Mouse (Mus musculus): Measurements from ENCODE around the gene Nkx2-5.
A peak's percentile ranks its signal among the peaks of the same experiment; 100 is the strongest.

The Nkx2-5 gene

GRCm38 (mm10) chr17:26844909-26845148, at the start of gene Nkx2-5:
TSS of gene Nkx2-5 (minus strand) at chr17:26845009.
- no peak for DNase-seq

GRCm38 (mm10) chr17:26894342-26894741, 49.5 kb upstream of the Nkx2-5 start:
- peak; percentile 77 for DNase-seq

GRCm38 (mm10) chr17:26893492-26893891, 48.7 kb upstream of the Nkx2-5 start:
- no peak for DNase-seq

DNA sequence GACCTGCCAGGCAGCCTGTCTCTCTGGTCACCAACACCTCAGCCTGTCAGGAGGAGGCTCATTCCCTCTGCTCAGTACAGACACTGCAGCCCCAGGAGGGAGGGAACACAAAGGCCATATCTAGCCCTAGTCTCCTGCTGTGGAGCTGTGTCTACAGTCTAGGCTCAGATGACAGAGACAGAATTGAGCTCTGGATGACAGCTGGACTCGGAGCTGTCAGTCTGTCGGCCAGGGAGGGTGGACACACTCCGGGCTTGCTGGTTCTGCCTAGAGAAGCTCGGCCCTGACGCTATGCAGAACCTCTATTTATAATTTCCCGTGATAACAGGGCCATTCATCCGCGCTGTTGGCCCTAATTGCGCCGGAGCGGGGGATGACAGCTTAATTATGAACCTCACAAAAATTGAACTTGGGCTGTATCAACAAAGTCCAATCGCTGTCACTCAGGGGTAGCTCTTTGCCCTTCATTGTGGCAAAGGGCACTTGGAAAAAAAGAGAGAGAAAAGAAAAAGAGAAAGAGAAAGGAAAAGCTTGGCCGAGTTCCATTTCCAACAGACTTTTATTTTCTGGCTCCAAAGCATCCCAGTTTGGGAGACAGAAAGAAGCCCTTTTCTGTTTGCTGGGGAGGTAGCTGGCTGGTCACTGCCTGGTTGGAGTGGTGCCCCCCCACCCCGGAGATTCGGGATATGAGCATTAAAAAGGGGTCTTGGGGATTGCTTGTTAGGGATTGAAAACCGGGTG, 48.0 kb upstream of the Nkx2-5 start:
- DNase-seq = peak; percentile 56

DNA sequence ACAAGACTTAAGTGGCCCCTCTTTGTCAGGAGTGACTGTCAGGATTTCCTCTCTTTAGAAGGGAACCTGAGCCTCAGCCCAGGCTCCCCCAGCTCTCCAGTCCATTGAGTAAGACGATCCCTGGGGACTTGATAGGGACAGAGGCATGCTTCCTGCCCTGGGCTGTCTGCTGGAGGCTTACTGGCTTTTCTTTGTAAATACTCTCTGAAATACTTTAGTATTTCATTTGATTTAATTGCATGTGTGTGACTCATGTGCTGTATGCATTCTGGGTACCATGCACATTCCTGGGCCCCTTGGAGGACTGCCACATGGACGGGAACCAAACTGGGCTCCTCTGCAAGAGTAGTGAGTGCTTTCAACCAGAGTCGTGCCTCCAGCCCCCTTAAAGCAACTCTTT, 43.1 kb upstream of the Nkx2-5 start:
- no peak for DNase-seq

- peak; percentile 83 for DNase-seq
Measured at GRCm38 (mm10) chr17:26886047-26886749, 41.4 kb upstream of the Nkx2-5 start.

DNA sequence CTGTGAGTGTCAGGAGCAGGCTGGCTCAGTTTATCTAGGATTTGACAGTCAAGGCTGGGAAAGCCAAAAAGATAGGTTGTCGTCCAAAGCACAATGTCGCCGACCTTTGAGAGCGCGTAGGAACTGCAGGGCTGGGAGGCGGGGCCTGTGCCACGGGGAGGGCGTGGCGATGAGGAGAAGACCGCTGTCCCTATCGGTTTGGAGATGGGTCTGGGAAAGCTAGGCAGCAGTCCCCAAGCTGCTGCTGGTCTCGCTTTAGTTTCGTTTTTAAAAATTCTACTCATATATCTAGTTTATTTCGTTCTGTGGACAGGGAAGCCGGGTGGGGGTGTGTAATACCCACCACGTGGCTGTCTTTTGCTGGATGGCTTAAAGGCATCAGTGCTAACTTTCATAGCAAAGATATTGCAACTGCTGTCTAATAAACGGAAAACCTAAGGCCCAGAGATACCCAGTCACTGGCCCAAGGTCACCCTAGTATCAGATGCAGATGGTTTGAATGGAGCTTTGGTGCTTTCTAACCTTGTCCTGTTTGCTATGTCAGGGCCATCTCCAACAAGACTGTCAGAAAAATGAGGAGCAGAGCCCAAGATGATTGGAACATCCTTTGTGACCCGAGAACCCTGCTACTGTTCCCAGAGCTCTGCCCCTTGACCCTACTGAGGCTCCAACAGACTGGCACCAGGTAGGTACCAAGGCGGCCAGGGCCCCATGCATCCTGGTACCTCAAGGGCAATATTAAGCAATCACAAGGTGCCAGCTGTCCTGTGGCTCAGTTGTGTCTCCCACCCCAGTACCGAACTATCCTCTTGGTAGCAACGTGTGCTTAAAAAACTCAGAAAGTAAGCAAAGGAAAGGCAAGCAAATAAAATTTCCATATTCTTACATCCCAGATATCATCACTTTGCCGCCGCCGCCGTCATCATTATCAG, 40.5 kb upstream of the Nkx2-5 start:
- peak; percentile 63 for DNase-seq

- no peak for DNase-seq
Measured at GRCm38 (mm10) chr17:26883585-26883984, 38.8 kb upstream of the Nkx2-5 start.

DNA sequence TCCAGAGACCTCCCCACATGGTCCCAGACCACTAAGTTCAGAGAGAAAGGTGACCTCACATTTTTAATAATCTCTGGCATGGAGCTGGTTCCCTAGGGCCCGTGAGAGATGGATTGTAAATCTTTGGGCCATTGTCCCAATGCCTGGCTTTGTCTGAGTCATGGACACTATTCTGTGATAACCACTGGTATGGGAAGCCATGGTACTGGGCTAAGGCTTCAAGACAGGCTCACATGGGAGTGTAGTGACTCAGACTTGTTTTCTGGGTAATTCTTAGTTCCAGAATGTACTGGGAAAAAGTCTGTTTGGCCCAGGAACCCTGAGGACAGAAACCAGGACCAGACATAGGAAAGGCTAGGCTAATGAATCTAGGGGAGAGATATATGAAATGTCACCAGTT, 37.9 kb upstream of the Nkx2-5 start:
- DNase-seq = no peak

GRCm38 (mm10) chr17:26879235-26879634, 34.4 kb upstream of the Nkx2-5 start:
- DNase-seq = no peak

GRCm38 (mm10) chr17:26877927-26878326, 33.1 kb upstream of the Nkx2-5 start:
- DNase-seq = no peak

- DNase-seq = no peak
Measured at GRCm38 (mm10) chr17:26874542-26874941, 29.7 kb upstream of the Nkx2-5 start.

DNA sequence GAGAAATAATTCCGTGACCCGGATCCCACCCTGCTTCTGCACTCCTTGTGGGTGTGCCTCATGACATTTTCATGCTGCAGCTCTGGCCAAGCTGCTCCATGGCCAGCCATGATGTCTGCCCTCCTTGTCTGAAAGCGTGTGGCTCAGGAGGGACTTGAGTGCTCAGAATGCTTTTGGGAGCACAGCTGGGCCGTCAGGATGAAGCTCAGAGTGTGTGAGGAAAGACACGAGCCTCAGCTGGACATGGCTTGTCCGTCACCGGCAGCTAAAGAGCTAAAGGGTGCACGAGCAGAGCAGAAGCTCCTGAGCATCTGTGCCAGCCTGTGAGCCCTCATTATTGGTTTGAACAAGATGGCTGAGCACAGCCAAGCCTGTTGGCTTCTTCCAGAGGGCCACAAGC, 28.7 kb upstream of the Nkx2-5 start:
- DNase-seq = no peak

DNA sequence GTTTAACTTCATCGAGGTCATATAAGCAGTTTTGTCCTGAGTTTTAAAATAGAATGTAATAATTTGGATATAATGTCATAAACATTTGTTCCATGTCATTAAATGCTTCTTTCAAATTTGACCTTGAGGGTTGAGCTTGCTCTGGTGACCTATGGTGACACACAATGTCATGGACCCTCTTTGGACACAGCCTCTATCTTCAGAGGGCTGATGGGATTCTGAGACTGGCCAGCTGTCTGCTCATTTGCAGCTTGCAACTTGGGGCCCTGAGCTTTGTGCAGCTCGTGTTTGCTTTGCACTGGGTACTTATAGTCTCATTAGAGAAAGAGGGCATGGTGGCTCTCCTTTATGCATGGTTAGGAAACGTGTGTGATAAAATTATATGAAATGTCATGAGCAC, 28.1 kb upstream of the Nkx2-5 start:
- DNase-seq = no peak

GRCm38 (mm10) chr17:26868756-26869155, 23.9 kb upstream of the Nkx2-5 start:
- DNase-seq = no peak

DNA sequence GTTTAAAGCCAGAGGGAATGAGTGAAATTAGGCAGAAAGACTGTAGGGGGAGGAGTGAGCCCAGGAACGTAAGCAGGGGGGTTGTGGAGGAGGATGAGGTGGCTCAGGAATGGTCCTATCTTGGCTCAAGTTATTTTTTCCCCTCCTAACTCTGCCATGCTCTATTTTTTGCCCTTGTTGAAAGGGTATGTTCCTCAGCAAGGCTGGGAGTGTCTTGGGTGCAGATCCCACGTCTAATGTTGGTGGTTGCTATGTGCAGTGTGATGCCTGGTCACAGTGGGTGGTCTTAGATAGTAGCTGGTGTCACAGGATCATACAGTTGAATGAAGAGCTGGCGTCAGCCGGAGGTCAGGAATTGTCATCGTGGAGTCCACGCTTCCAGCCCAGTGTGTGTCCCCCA, 20.3 kb upstream of the Nkx2-5 start:
- DNase-seq = no peak

DNA sequence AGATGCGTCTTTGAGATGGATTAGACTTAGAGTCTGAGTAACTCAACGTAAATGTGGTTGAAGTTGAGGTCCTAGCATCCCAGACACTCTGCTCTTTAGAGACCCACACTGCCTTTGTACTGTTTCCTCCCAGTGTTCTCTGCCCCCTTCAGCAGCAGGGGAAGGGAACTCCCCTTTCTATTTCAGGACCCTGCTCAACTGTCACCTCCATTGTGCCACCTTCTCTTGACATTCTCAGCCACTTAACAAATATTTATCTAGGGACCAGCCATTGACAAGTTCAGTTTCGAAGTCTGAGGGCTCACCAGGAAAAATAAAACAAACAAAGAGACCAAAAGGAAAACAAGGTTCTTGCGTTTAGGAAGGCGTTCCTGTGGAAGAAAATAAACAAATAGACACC, 19.5 kb upstream of the Nkx2-5 start:
- no peak for DNase-seq

- DNase-seq = no peak
Measured at GRCm38 (mm10) chr17:26861793-26862192, 17.0 kb upstream of the Nkx2-5 start.

- DNase-seq = no peak
Measured at GRCm38 (mm10) chr17:26861383-26861782, 16.6 kb upstream of the Nkx2-5 start.

DNA sequence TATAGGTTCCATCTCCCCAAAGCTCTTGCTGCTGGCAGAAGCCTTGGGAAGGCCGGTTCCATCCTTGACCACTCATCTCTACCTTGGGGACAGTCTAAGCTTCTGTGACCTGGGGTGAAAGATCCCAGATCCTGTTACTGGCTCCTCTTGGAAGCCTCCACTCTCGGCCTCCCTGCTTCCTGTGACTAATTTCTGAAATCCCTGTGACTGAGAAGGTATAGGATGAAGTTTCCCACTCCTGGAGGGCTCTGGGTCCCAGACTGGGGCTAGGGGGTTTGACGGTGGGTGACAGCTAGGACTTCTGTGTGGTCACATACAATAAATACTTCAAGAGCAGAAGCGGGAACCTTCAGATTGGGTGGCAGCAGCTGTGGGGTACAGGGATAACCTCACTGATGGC, 16.1 kb upstream of the Nkx2-5 start:
- DNase-seq = no peak

GRCm38 (mm10) chr17:26852262-26852661, 7.5 kb upstream of the Nkx2-5 start:
- no peak for DNase-seq

DNA sequence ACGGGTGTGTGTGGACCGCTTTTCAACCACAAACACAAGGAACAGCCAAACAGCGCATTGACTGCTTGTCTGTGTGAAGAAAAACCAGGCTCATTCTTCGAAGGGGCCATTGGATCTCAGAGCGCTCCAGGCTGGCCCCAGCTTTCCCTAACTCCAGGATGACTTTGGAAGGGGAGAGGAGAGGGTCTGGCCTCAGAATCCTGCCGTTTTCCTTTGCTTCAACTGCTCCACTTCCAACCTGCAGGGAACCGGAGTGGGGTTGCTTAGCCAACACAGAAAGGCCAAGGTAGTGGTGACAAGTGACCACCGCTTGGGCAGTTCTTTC, 6.3 kb upstream of the Nkx2-5 start:
- DNase-seq = no peak

DNA sequence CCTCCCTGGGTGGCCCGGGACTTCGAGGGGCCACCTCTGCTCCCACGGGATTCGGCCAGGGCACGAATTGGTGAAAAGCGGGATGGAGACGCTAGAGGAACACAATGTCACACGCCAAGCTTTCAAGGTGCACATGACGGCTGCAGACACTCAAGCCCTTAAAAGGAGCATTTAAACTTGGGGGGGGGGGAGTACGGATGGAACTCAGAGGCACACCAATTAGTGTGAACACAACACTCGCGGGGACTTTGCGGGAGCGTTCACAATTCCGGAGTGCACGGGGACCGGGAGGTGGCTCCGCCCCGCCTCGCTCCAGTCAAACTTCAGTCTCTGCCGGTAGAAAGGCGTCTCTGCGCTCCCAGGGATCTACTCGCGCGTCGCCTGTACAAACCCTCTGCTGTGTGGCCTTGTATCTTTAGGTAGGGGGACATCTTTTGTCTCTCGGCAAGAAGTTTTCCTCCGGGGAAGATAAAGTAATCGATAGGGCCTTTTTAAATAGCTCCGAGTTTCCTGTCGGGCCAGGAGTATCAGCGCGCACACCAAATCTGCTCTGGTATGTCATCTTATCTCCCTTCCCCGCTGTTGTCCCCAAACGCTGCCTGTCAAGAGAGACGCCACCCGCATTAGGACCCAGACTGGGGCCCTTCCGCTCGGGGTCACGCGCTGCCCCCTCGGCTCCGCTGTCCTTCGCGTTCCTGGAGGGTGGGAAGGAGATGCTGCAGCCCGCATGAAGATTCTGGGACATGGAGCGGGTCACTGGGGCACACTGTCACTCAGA, 5.7 kb upstream of the Nkx2-5 start:
- no peak for DNase-seq
